Mouse (Mus musculus): ENCODE measurements around the gene Sec24d.

The Sec24d gene

DNA sequence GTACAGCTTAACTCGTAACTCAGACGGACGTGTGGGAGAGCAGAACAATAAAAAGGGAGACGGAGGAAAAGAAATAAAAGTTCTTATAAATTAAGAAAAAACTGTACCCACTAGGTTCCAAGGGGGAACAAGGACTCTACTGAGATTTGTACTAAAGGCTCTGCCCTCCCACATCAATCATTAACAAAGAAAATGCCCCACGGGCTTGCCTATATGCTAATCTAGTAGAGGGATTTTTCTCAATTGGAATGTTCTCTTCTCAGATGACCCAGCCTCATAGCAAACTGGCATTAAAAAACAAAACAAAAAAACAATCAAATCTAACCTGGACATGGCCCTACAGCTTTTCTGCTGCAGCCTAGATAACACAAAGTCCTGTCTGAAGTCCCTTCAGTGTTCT lies 128.4 kb downstream of the Sec24d start:
- no peak for DNase-seq (ENCODE audit: low spot score in 2 of 2)

DNA sequence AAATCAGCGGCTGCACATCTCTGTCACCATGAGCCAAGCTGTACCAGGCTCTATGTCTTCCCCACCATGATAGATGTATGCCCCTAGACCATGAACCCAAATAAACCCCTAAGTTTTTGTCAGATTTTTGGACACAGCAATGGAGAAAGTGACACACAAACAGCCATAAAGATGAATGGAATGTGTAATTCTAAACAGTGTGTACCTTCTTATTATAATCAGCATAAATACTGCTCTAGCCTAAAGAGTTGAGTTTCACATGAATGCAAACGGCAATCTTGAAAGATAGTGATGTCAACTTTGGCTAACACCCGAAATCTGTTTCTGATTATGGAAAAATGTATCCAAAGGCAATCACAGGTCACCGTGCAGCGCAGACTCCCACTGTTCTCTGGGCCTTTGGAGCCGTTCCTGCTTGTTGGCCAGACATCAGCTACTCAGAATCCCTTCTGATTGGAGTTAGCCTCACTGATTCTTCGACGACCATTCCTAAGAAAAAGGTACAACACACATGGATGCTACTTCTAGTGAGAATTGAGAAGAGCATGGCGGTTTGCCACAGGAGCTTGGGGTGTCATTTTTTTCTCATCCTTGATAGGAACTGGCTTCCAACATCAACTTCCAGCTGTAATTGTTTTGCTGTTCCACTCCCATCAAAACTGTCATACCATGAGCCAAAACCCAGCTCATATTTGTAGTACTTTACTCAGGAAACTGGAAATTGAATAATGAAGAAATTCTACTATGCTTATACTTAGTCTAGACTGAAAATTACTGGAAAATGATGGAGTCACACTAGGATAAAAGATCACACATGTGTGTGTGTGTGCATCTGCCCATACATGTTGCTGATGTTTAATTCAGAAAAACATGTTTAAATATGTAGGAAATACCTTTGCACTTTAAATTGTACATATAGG lies 130.6 kb downstream of the Sec24d start:
- DNase-seq (ENCODE audit: low spot score in 2 of 2): no peak

DNA sequence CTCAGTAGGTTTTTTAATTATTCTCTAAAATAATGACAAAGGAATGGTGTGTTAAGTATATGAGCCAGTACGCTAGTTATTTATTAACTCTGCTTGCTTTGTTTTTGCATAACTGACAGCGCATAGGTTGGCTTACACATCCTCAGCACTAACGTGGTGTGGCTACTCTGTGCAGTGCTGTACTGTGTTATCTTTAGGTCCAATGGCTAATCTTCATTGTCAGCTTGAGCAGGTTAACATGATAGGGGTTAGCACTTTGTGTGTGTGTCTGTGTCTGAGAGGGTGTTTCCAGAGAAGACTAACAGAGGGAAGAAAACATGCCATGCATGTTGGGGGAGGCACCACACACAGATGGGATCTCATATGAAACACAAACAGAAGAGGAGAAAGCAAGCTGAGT lies 137.7 kb downstream of the Sec24d start:
- DNase-seq (ENCODE audit: low spot score in 2 of 2): no peak

DNA sequence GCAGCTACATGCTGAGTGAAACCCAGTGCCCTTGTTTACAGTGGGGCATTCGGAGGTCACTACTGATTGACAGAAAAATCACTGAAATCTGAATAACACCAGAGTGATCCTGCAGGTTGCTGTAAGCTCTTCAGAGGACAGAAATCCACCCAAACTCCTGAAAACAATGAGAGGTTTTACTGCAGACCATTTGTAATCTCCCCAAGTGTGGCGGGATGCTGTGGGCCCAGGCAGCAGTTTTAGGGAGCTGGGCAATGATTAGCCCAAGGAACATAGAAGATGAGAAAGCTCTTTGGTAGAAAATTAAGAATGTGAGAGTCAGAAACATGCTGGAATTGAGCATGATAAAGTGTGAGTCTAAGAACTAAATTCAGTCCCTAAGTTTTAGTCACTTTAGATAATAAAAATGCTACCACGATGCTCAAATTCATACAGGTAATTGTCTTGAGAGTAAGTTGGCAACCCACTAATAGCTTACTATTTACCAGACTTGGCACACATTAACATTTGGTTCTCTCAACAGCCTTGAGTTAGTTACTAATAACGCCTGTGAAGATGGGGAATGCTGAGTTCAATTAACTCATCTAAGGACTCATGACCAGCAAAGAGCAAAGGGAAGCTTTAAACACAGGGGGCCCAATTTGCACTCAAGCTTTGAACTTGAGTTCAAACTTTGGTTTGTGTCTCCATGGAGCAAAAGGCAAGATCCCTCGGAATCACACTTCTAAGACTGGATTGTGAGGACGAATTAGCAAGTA lies 144.7 kb downstream of the Sec24d start:
- DNase-seq (ENCODE audit: low spot score in 2 of 2): no peak

DNA sequence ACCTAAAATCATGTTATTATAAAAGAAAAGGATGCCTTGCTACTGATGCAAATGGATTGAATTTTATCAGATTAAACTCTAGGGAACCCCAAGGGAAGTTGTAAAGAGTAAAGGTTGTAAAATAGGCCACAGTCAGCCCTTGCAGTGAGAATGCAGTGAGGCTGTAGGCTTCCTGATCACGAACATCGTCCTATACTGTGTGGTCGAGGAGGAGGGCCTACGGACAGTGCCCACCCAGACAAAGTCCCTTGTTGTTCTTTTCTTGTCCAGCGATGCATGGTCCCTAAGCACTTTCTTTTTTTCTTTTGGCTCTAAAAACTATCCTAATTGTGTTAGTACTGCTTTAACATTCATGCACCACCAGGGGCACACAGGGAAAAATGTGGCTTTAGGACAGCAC lies 145.9 kb downstream of the Sec24d start:
- no peak for DNase-seq (ENCODE audit: low spot score in 2 of 2)

Data from urinary bladder, adult 18-20 months (tissue).